ENCODE assay signal across 11 mouse cellular contexts in genomic region chr8:57766471-57767065, GRCm38 (mm10).
DNase-seq lines count a peak whose midpoint lies in the region; ATAC-seq and TF ChIP-seq lines count a peak whose summit lies in the region.
"Had no signal": no experiment of that assay in that cellular context is flagged by ENCODE, and none has a peak within 500 bp of the region (broad histone marks: within the 10 kb centered on the region; RNA-seq: fewer than 3 reads in every experiment).

No protein-coding gene starts in this region.

- H3K9ac ChIP-seq in limb, embryonic 12.5 days (replicated peaks), result no peak overlapping the region
- no peak overlapping the region for H3K9ac ChIP-seq in hindbrain, postnatal 0 days (replicated peaks; ENCODE audit: low read length)
- peak overlapping the region; percentile 6; the same call in 1 of the 2 replicates for H3K9ac ChIP-seq in stomach, embryonic 16.5 days (ENCODE audit: low read length)

- no peak for DNase-seq in heart, embryonic 10.5 days (ENCODE audit: low spot score)
- DNase-seq in heart, adult 11 months, result no peak
- no peak for DNase-seq in limb, embryonic 10.5 days (ENCODE audit: low spot score)
- DNase-seq in hindbrain, postnatal 0 days (ENCODE audit: low spot score), result no peak
- DNase-seq in adrenal gland, postnatal 14 days, result no peak
- no peak for DNase-seq in ovary, postnatal 14 days (ENCODE audit: low spot score)
- DNase-seq: kidney, adult 8-10 months had no signal

- no peaks in the 10 kb centered on the region for H3K9me3 ChIP-seq in heart, embryonic 10.5 days
- H3K9me3 ChIP-seq in limb, embryonic 12.5 days, result no peaks in the 10 kb centered on the region
- H3K9me3 ChIP-seq in limb, embryonic 10.5 days (replicated peaks), result no peaks in the 10 kb centered on the region
- H3K9me3 ChIP-seq in hindbrain, postnatal 0 days (ENCODE audit: low read length), result no peaks in the 10 kb centered on the region
- H3K9me3 ChIP-seq in stomach, embryonic 16.5 days (replicated peaks; ENCODE audit: control insufficient read depth, low read length), result no peaks in the 10 kb centered on the region
- H3K9me3 ChIP-seq: megakaryocyte, embryonic 14.5 days had no signal

- H3K4me3 ChIP-seq in heart, embryonic 10.5 days, result peak overlapping the region; percentile 27; the same call in 1 of the 2 replicates
- no peak overlapping the region for H3K4me3 ChIP-seq in limb, embryonic 12.5 days (replicated peaks)
- no peak overlapping the region for H3K4me3 ChIP-seq in limb, embryonic 10.5 days
- no peak overlapping the region for H3K4me3 ChIP-seq in hindbrain, postnatal 0 days (ENCODE audit: low read length)
- no peak overlapping the region for H3K4me3 ChIP-seq in stomach, embryonic 16.5 days (replicated peaks; ENCODE audit: low read length)
- H3K4me3 ChIP-seq: megakaryocyte, embryonic 14.5 days had no signal

- no peak for ATAC-seq in limb, embryonic 12.5 days (ENCODE audit: insufficient number of reproducible peaks, insufficient read depth, low FRiP score, low TSS enrichment, low read depth)
- ATAC-seq in hindbrain, postnatal 0 days, result no peak
- peak; percentile 62; the same call in 1 of the 2 replicates for ATAC-seq in stomach, embryonic 16.5 days (ENCODE audit: insufficient read depth, low FRiP score)
- ATAC-seq: Patski had no signal

- no peaks in the 10 kb centered on the region for H3K27me3 ChIP-seq in heart, embryonic 10.5 days (ENCODE audit: insufficient read depth, poor library complexity, severe bottlenecking)
- peaks cover 9% of the 10 kb centered on the region; the same call in 1 of the 2 replicates for H3K27me3 ChIP-seq in limb, embryonic 12.5 days
- peaks cover 6% of the 10 kb centered on the region; the same call in 1 of the 2 replicates for H3K27me3 ChIP-seq in limb, embryonic 10.5 days (ENCODE audit: low read depth, poor library complexity, severe bottlenecking)
- H3K27me3 ChIP-seq in hindbrain, postnatal 0 days (ENCODE audit: insufficient read depth, low read length), result no peaks in the 10 kb centered on the region
- H3K27me3 ChIP-seq in stomach, embryonic 16.5 days (ENCODE audit: control insufficient read depth, insufficient read depth, low read length), result no peaks in the 10 kb centered on the region

- H3K27ac ChIP-seq in heart, embryonic 10.5 days, result no peak overlapping the region
- H3K27ac ChIP-seq in limb, embryonic 12.5 days, result no peak overlapping the region
- no peak overlapping the region for H3K27ac ChIP-seq in limb, embryonic 10.5 days
- no peak overlapping the region for H3K27ac ChIP-seq in hindbrain, postnatal 0 days
- H3K27ac ChIP-seq in stomach, embryonic 16.5 days (ENCODE audit: low read length), result peak overlapping the region; percentile 51; the same call in 1 of the 2 replicates

- H3K4me2 ChIP-seq in limb, embryonic 12.5 days, result peak overlapping the region; percentile 21; the same call in 1 of the 2 replicates
- peak overlapping the region; percentile 11; the same call in 1 of the 2 replicates for H3K4me2 ChIP-seq in hindbrain, postnatal 0 days (ENCODE audit: low read depth, low read length)
- peak overlapping the region; percentile 28 for H3K4me2 ChIP-seq in stomach, embryonic 16.5 days (ENCODE audit: low read depth, low read length)

- peaks cover 4% of the 10 kb centered on the region; the same call in 1 of the 2 replicates for H3K4me1 ChIP-seq in heart, embryonic 10.5 days
- peaks cover 13% of the 10 kb centered on the region for H3K4me1 ChIP-seq in limb, embryonic 12.5 days (replicated peaks)
- peaks cover 11% of the 10 kb centered on the region for H3K4me1 ChIP-seq in limb, embryonic 10.5 days
- H3K4me1 ChIP-seq in hindbrain, postnatal 0 days (ENCODE audit: insufficient read depth, low read length), result no peaks in the 10 kb centered on the region
- peaks cover 3% of the 10 kb centered on the region; the same call in 1 of the 2 replicates for H3K4me1 ChIP-seq in stomach, embryonic 16.5 days (ENCODE audit: control insufficient read depth, insufficient read depth, low read length)
- H3K4me1 ChIP-seq: megakaryocyte, embryonic 14.5 days had no signal

- TF ChIP-seq CTCF in hindbrain, postnatal 0 days (IDR thresholded peaks at IDR 0.05; ENCODE audit: low read depth), result no peak

- H3K36me3 ChIP-seq in heart, embryonic 10.5 days, result no peaks in the 10 kb centered on the region
- no peaks in the 10 kb centered on the region for H3K36me3 ChIP-seq in limb, embryonic 12.5 days
- no peaks in the 10 kb centered on the region for H3K36me3 ChIP-seq in limb, embryonic 10.5 days
- no peaks in the 10 kb centered on the region for H3K36me3 ChIP-seq in hindbrain, postnatal 0 days (ENCODE audit: insufficient read depth, low read length)
- no peaks in the 10 kb centered on the region for H3K36me3 ChIP-seq in stomach, embryonic 16.5 days (ENCODE audit: control insufficient read depth, insufficient read depth, low read length)

- WGBS in heart, embryonic 10.5 days, result 51% methylated on average over 10 of the region's 10 CpGs
- WGBS in limb, embryonic 12.5 days, result 58% methylated on average over 10 of the region's 10 CpGs
- 63% methylated on average over 10 of the region's 10 CpGs for WGBS in limb, embryonic 10.5 days
- 65% methylated on average over 10 of the region's 10 CpGs for WGBS in hindbrain, postnatal 0 days
- WGBS in stomach, embryonic 16.5 days, result 40% methylated on average over 10 of the region's 10 CpGs
